Mouse (Mus musculus): ENCODE data around the gene Zfp202.

The Zfp202 gene

DNA sequence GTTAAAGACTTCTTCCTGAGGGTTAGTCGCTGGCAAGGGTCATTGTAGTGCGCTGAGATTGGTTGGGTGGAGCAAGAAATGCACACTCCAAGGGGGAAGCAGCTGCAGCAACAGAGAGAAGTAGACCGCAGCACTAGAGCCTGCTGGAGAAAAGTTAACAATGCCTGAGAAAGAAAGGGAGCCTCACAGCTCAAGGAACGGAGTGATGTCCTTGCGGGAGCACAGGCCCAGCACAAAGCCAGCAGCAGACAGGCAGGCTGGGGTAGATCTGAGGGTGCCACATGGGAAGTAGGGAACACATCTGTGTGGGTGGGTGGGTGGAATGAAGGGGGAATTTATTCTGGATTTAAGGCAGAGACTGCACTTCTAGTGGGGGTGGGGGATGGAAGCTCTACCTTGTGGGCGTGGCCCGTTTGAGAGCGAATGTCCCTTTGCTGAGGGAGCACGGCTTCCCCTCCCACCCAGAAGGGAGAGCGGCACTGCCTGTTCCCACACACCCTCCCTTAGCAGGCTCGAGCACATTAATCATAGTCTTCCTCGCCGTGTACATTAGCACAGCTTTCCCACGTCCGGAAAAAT lies 49.2 kb downstream of the Zfp202 start:
- DNase-seq = peak in 1 of 2 experiments; percentile 5

DNA sequence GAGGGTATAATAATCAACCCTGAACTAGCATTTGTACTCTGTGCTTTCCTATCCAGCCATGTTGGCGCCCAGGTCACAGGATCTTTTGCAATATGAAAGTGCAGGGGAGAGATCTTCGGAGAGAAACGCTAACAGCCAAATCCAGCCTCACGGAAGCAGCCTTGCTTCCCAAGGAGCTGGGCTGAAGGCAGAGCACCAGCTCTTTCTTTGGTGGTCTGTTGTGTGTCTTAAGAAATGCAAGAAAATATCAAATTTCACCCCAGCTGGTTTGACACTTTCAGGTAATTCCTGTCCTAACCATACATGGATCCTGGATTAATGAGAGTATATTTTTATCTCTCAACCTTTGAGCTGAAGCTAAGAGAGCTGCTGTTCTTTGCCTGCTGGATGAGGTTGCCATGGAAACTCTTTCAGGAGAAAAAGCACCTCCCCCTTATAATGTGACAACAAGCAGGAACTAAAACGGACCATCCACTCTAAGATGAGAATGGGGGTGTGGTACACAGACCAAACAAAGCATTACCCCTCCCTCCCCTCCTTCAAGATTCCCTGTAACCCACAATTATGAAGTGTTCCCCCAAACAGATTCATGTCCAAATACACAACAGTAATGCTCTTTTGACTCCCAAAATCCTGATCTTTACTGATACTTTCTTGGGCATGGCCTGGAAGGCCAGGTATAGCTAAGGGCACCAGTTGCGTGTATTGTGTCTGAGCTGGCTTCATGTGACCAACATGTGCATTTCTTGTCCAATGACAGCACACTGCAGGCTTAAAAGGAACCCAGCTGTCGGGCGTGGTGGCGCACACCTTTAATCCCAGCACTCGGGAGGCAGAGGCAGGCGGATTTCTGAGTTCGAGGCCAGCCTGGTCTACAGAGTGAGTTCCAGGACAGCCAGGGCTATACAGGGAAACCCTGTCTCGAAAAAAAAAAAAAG lies 50.1 kb downstream of the Zfp202 start:
- DNase-seq = no peak

DNA sequence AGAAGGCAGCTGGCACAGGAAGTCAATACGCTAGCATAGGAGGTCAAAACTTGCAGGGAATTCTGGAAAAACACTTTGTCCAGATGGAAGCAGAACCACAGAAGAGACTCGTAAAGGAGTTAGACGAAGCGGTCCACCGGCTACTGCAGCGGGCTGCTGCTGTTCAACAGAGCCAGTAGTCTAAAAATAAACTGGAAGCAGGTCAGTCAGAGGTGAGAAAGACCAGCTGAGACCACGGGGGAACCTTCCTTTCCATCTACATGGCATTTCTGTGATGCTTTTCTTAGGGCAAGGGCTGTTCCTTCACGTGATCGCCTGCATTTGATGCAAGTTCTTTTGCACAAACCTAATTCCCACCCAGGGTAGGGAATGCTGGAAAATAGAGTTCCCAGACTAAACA lies 53.4 kb downstream of the Zfp202 start:
- DNase-seq = no peak

DNA sequence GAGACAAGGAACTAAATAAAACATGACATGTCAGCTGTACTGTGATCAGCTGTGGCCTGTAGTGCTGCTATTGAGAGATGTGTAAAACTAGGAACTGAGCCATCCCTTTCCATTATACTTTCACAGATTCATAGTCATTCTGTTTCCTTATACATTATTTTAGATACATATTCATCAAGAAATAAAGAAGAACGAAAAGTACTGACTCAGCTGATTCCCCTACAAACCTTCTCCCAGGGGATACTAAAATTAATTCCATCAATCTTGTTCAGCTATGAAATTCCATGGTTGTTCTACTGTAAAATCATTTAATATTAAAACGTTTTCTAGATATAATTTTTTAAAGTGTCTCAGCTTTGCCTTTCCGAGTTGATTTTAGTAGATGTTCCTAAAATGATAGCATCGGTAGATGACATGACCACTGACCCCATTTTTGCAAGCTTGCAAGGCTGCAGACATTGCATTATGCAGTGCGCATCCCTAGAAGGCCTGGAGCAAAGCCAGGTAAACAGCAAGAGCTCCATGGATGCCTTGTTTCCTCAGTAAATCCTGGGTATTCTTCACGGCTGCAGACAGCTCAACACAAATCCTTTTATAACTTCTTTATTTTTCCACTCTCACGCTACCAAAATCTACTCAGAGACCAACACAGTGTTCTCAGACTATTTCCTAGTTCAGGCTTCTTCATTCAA lies 54.0 kb downstream of the Zfp202 start:
- no peak for DNase-seq

DNA sequence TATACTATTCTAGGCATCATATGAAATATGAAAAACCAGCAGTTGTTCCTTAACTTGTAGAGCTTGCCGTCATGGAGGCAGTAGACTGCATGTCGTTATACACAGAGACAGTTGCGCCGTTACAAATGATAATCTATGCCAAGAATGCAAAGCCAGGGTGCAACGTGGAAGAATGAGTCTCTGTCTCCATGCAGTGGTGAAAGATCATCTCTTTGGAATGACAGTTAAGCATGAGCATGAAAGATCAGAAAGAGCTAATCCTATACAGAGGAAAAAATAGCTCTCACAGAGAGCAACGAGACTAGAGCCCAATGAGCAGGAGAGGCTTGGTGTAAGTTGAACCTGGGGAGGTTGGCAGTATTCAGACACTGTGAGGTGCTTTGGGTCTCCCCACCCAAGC lies 54.6 kb downstream of the Zfp202 start:
- no peak for DNase-seq

DNA sequence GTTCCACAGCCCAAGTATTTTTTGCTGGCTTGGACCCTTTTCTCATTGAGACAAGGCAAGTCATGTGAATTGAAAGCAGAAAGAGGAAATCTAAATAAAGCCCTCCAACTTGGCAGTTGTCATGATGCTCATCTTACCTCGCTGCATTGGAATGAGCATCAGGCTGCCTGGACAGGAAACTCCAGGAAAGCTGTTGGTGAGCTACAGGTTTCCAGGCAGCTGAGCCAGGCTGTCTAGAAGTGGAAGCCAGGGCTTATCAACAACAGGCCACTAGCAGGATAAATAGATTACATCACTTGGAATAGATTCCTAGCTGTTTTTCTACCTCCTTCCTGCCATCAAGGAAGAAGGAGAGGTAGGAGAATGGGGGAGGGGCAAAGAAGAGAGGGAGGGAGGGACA lies 57.0 kb downstream of the Zfp202 start:
- no peak for DNase-seq

DNA sequence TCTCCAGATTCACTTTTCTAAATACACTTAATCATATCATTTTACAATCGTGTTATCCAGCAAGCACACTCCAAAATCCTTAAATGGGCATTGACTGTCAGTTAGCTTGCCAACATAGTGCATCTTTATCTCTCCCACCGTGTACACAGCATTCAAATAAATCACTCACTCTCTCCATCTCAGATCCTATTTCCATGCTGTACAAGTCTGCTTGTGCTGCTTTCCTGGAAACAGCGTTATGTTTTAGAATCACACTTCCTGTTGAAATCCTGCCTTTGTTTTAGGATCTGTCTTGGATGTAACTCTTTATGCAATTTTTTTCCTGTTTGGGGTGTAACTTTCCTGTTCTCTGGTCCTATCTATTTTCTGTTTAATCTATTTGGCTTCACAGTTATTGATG lies 60.3 kb downstream of the Zfp202 start:
- DNase-seq = no peak
